Mouse (Mus musculus) midbrain, embryonic 11.5 days (tissue): Measurements from ENCODE around the gene Nexmif. TPM values are rescaled to one million over a fixed set of nuclear protein-coding genes. Genes with fewer than 3 reads are reported as not detected.

Source experiments
- ATAC-seq: fragments of 200-750 bp; cut with Nextera tagmentation; 2 replicates; pipeline ENCODE4 v1.8.0; 2017; ENCODE audit warnings: moderate TSS enrichment, moderate library complexity; ENCODE audit not compliant: low FRiP score
- DNase-seq: peaks from one replicate; pipeline ENCODE4 v3.0.0; 2015; ENCODE audit warnings: low spot score; ENCODE audit errors: missing footprints
- H3K27ac ChIP-seq: fragments of 300-500 bp; sonication (generic); 2 replicates; pipeline ENCODE4 v1.5.1; 2014; ENCODE audit warnings: low read depth, low read length
- H3K27me3 ChIP-seq: fragments of 300-500 bp; sonication (generic); 2 replicates; pipeline ENCODE4 v1.6.1; 2014; ENCODE audit warnings: mild to moderate bottlenecking, low read length, moderate library complexity, mixed read lengths; ENCODE audit not compliant: control insufficient read depth, insufficient read depth
- H3K36me3 ChIP-seq: fragments of 300-500 bp; sonication (generic); 2 replicates; pipeline ENCODE4 v1.6.1; 2014; ENCODE audit warnings: mild to moderate bottlenecking, low read length, moderate library complexity, mixed read lengths; ENCODE audit not compliant: control insufficient read depth, insufficient read depth
- H3K4me1 ChIP-seq: fragments of 300-500 bp; sonication (generic); 2 replicates; pipeline ENCODE4 v1.6.1; 2014; ENCODE audit warnings: low read length; ENCODE audit not compliant: control insufficient read depth, insufficient read depth
- H3K4me2 ChIP-seq: fragments of 300-500 bp; sonication (generic); 2 replicates; pipeline ENCODE4 v1.6.1; 2014; ENCODE audit warnings: mild to moderate bottlenecking, moderate library complexity
- H3K4me3 ChIP-seq: fragments of 300-500 bp; sonication (generic); 2 replicates; pipeline ENCODE4 v1.5.1; 2014; ENCODE audit warnings: low read depth, low read length
- H3K9ac ChIP-seq: fragments of 300-500 bp; sonication (generic); 2 replicates; pipeline ENCODE4 v1.6.1; 2014; ENCODE audit warnings: low read length
- H3K9me3 ChIP-seq: fragments of 300-500 bp; sonication (generic); 2 replicates; pipeline ENCODE4 v1.6.1; 2016; ENCODE audit warnings: low read length; ENCODE audit not compliant: control insufficient read depth
- WGBS: fragments of 180-500 bp; shearing (Covaris S2); extraction: QIAGEN DNeasy Blood & Tissue Kit; methylation state at CpG from one replicate; pipeline ENCODE4 v1.1.7; 2014; 5-methylcytosine and 5-hydroxymethylcytosine counted together
- polyA plus RNA-seq: library from polyadenylated mRNA; unstranded; fragments of >200 nt; fragmentation: Nextera tagmentation; extraction: Ambion mirVana; gene quantifications from 2 replicates; pipeline ENCODE4 v1.2.1, GENCODE M21; 2014

Nexmif gene
- polyA plus RNA-seq, result 1.5 and 1.6 TPM in 2 replicates

DNA sequence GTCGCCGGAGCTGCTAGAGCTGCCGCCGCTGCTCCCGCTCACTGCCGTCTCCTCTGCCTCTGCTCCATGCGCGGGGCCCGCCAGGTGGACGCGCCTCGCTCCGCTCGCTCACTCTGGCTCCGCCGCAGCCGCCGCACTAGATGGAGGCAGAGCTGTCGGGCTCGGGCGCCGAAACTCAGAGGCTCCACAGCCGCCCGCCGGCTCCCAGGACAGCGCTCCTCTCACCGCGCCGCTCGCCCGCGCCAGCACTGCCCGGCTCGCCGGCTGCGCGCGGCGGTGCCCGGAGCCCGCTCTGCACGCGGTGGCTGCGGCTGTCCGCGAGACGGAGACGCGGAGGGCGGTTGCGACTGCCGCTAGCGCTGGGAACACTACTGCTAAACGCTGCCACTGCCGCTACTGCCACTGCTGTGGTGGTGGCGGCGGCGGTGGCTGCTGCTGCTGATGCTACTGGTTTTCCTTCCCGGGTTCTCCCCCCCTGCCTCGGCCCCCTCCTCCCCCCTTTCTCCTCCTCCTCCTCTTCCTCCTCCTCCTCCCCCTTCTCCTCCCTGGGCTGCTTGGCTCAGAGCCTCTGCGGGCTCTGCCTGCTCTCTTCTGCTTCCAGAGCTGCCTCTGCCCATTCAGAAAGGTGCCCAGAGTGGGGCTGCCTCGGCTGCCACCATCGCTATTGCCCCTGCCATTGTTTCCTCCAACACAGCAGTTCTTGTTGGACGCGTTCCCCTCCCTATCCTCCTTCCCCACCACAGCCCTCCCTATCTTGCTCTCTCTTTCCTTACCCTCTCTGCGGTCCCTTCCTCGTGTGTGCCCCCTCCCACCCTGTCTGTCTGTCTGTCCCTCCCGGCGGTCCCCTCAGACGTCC lies at the start of gene Nexmif:
TSS of gene Nexmif (minus strand) at position 450 of the 856 bp plus-strand sequence.
- WGBS, result 24% methylated on average over 40 of the region's 70 CpGs
- no peaks in the 10 kb centered on the region for H3K9me3 ChIP-seq
- peak; percentile 82 for ATAC-seq
- no peaks in the 10 kb centered on the region for H3K4me1 ChIP-seq
- H3K4me3 ChIP-seq, result peak within 1 kb of the TSS; percentile 51
- no peaks in the 10 kb centered on the region for H3K36me3 ChIP-seq
- peak within 1 kb of the TSS; percentile 63 for H3K9ac ChIP-seq
- H3K27me3 ChIP-seq, result peaks cover 35% of the 10 kb centered on the region
- peak; percentile 91 for DNase-seq
- peak within 1 kb of the TSS; percentile 59 for H3K4me2 ChIP-seq
- H3K27ac ChIP-seq, result peak within 1 kb of the TSS; percentile 20; the same call in 1 of the 2 replicates

DNA sequence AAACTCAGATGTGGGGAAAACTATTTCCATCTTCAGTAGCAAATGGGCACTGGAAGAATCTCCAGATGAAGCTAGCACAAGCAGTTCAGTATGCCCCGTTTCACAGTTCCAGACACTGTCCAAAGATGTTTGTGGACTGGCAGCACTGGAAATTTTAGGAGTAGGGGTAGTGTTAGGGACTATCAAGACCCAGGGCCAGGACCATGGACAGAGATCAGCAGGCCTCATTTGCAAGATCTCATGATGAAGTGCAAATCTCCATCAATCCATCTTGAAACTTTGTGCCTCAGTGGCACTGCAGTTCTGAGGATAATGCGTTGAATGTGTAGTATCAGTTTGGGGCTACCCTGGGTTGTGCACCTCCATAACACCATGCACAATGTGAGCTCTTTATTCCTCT lies 7.7 kb upstream of the Nexmif start:
- ATAC-seq, result no peak
- no peak overlapping the region for H3K27ac ChIP-seq
- 78% methylated on average over 2 of the region's 2 CpGs for WGBS
- no peak overlapping the region for H3K4me3 ChIP-seq
- H3K9ac ChIP-seq, result no peak overlapping the region
- H3K36me3 ChIP-seq, result no peaks in the 10 kb centered on the region
- H3K9me3 ChIP-seq, result no peaks in the 10 kb centered on the region
- no peak overlapping the region for H3K4me2 ChIP-seq
- no peaks in the 10 kb centered on the region for H3K4me1 ChIP-seq
- no peak for DNase-seq
- no peaks in the 10 kb centered on the region for H3K27me3 ChIP-seq

DNA sequence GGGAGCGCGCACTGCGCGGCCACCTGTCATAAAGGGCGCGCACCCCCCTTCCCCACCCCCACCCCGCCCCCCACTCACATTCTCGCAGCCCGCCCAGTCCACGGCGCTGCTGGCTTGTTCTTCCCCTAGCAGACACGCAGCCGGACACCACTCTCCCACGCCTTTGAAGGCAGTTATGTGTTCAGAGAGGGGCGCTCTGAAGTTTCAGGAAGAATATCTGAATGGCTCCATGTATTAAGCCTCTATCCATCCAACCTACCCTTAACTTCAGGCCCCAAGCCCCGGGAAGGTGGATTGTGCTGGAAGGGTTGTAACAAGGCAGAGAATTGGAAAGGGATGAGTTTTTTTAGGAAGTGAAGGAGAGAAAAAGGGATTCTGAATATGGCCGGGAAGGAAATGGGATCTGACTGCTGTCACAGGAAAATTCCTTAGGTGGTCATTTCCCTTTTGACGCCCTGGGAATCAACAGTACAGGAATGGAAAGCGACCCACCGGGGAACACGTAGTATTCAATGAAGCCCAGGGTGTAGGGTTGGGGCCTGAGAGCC lies 681 bp upstream of the Nexmif start:
- peak; percentile 34 for ATAC-seq
- DNase-seq, result peak; percentile 86
- H3K27me3 ChIP-seq, result peaks cover 35% of the 10 kb centered on the region

DNA sequence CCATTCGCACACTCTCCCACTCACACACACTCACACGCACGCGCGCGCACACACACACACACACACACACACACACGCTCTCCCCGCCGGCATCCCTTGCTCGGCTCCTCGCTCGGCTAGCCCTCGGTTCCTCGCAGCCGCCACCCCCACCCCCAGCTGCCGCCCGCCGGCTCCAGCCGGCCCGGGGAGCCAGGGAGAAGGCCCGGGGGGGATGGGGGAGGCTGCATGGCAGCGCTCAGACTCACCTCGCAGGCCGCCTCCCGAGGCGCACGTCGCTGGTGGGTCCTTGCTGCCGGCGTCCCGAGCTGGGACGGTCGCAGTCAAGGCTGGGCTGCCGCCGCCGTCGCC lies 623 bp downstream of the Nexmif start:
- ATAC-seq, result peak; percentile 76
- no peaks in the 10 kb centered on the region for H3K36me3 ChIP-seq
- DNase-seq, result no peak
- peaks cover 37% of the 10 kb centered on the region for H3K27me3 ChIP-seq
- peak overlapping the region; percentile 51 for H3K4me3 ChIP-seq
- H3K4me1 ChIP-seq, result no peaks in the 10 kb centered on the region
- H3K4me2 ChIP-seq, result peak overlapping the region; percentile 59
- H3K27ac ChIP-seq, result peak overlapping the region; percentile 20; the same call in 1 of the 2 replicates
- H3K9ac ChIP-seq, result peak overlapping the region; percentile 63
- whole genome bisulfite sequencing, result 29% methylated on average over 12 of the region's 37 CpGs
- H3K9me3 ChIP-seq, result no peaks in the 10 kb centered on the region

More for the DNA sequence above, 681 bp upstream of the Nexmif start:
- Histone ChIP-seq H3K4me3 (peak overlapping the region; percentile 51), H3K9ac (peak overlapping the region; percentile 63), H3K9me3 (no peaks in the 10 kb centered on the region), H3K4me2 (peak overlapping the region; percentile 59), H3K4me1 (no peaks in the 10 kb centered on the region), H3K36me3 (no peaks in the 10 kb centered on the region), H3K27ac (no peak overlapping the region)
- 28% methylated on average over 21 of the region's 21 CpGs for WGBS

GRCm38 (mm10) chrX:104199611-104200387 lies 1.2 kb downstream of the Nexmif start:
- Histone ChIP-seq H3K4me2 (peak overlapping the region; percentile 59), H3K9me3 (no peaks in the 10 kb centered on the region), H3K36me3 (no peaks in the 10 kb centered on the region), H3K4me1 (no peaks in the 10 kb centered on the region), H3K27ac (no peak overlapping the region), H3K4me3 (peak overlapping the region; percentile 51), H3K27me3 (peaks cover 40% of the 10 kb centered on the region), H3K9ac (peak overlapping the region; percentile 63)
- ATAC-seq (peak; percentile 62), DNase-seq (peak; percentile 93)
- WGBS, result 37% methylated on average over 20 of the region's 100 CpGs

GRCm38 (mm10) chrX:104199070-104199469 lies 1.9 kb downstream of the Nexmif start:
- Histone ChIP-seq H3K9ac (no peak overlapping the region), H3K36me3 (no peaks in the 10 kb centered on the region), H3K4me1 (no peaks in the 10 kb centered on the region), H3K9me3 (no peaks in the 10 kb centered on the region), H3K27ac (no peak overlapping the region), H3K4me3 (peak overlapping the region; percentile 51; the same call in 1 of the 2 replicates), H3K4me2 (peak overlapping the region; percentile 59; the same call in 1 of the 2 replicates), H3K27me3 (peaks cover 40% of the 10 kb centered on the region)
- peak; percentile 79 for DNase-seq
- no peak for ATAC-seq
- WGBS, result 50% methylated on average over 5 of the region's 5 CpGs

DNA sequence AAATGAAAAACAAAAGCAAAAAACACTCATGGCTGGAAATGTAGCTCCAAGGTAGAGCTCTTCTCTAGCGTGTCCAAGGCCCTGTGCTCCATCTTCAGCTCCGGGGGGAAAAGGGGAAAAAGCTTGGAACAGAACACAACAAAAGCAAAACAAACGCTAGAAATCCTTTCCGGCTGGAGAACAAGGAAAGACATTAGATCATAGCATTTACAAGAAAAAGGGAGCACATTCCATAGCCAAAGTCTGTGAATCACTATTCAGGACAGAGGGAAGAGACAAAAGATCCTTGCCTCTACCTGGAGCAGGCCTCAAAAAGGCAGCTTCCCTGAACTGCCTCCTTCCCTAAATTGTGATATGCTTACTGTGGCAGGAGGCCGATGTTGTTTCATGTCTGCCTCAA lies 4.4 kb downstream of the Nexmif start:
- H3K9ac ChIP-seq, result no peak overlapping the region
- ATAC-seq (no peak), DNase-seq (no peak)
- H3K27ac ChIP-seq, result no peak overlapping the region
- H3K4me1 ChIP-seq, result no peaks in the 10 kb centered on the region
- H3K27me3 ChIP-seq, result peaks cover 26% of the 10 kb centered on the region
- no peaks in the 10 kb centered on the region for H3K9me3 ChIP-seq
- H3K4me2 ChIP-seq, result no peak overlapping the region
- 52% methylated on average over 5 of the region's 5 CpGs for WGBS
- H3K4me3 ChIP-seq, result no peak overlapping the region
- no peaks in the 10 kb centered on the region for H3K36me3 ChIP-seq

- WGBS, result 21% methylated on average over 2 of the region's 2 CpGs
These were observed 21.7 kb downstream of the Nexmif start for GRCm38 (mm10) chrX:104179257-104179656.

More at GRCm38 (mm10) chrX:104179257-104179656, 21.7 kb downstream of the Nexmif start:
- Histone ChIP-seq H3K27ac (no peak overlapping the region), H3K27me3 (no peaks in the 10 kb centered on the region; the same call in 1 of the 2 replicates), H3K4me2 (no peak overlapping the region), H3K36me3 (no peaks in the 10 kb centered on the region), H3K9ac (no peak overlapping the region), H3K4me1 (no peaks in the 10 kb centered on the region), H3K4me3 (no peak overlapping the region), H3K9me3 (no peaks in the 10 kb centered on the region)
- DNase-seq, result peak; percentile 86
- no peak for ATAC-seq
